Mouse (Mus musculus) MEL (cell line): Measurements from ENCODE around the gene Frat1. TPM values are rescaled to one million over a fixed set of nuclear protein-coding genes. Genes with fewer than 3 reads are reported as not detected.

Experiments
- DNase-seq: peaks from one replicate; pipeline ENCODE4 v3.0.0; 2011; ENCODE audit warnings: low read depth, low spot score
- H3K27ac ChIP-seq: 2 replicates; pipeline ENCODE4 v1.5.1; 2012; ENCODE audit warnings: low read depth, mild to moderate bottlenecking, control low read depth, low read length, moderate library complexity; ENCODE audit not compliant: control insufficient read depth
- H3K27me3 ChIP-seq, 2 experiments: fragments of 150-350 bp in 1 of 2; sonication (generic) in 1 of 2; 2 replicates each; pipeline ENCODE4 v1.6.1; 2012; ENCODE audit warnings: low read length in 2 of 2, mild to moderate bottlenecking in 2 of 2, improper control_type of control experiment in 1 of 2, moderate library complexity in 1 of 2; ENCODE audit not compliant: insufficient read depth in 2 of 2, control insufficient read depth in 1 of 2
- H3K36me3 ChIP-seq, 2 experiments: 2 replicates each; pipeline ENCODE4 v1.6.1; 2012 to 2014; ENCODE audit warnings: low read length in 2 of 2, improper control_type of control experiment in 1 of 2, inconsistent platforms in 1 of 2, mild to moderate bottlenecking in 1 of 2; ENCODE audit not compliant: insufficient read depth in 2 of 2, control insufficient read depth in 1 of 2
- H3K4me1 ChIP-seq, 2 experiments: fragments of 150-350 bp in 1 of 2; sonication (generic) in 1 of 2; 2 replicates each; pipeline ENCODE4 v1.6.1; 2012; ENCODE audit warnings: low read length in 2 of 2, improper control_type of control experiment in 1 of 2, mild to moderate bottlenecking in 1 of 2; ENCODE audit not compliant: insufficient read depth in 2 of 2, control insufficient read depth in 1 of 2
- H3K4me3 ChIP-seq, 2 experiments: fragments of 150-350 bp in 1 of 2; sonication (generic) in 1 of 2; 2 replicates each; pipeline ENCODE4 v1.5.1; 2012; ENCODE audit warnings: low read depth in 2 of 2, low read length in 2 of 2, mild to moderate bottlenecking in 2 of 2, moderate library complexity in 2 of 2, control low read depth in 1 of 2, improper control_type of control experiment in 1 of 2; ENCODE audit not compliant: control insufficient read depth in 1 of 2, insufficient read depth in 1 of 2
- H3K79me2 ChIP-seq: 2 replicates; pipeline ENCODE4 v1.6.1; 2012; ENCODE audit warnings: mild to moderate bottlenecking, low read length, moderate library complexity; ENCODE audit not compliant: control insufficient read depth, poor library complexity, insufficient read depth
- H3K9ac ChIP-seq: 2 replicates; pipeline ENCODE4 v1.6.1; 2012; ENCODE audit warnings: low read depth, mild to moderate bottlenecking, control low read depth, low read length, moderate library complexity; ENCODE audit not compliant: control insufficient read depth, poor library complexity, severe bottlenecking
- H3K9me3 ChIP-seq: fragments of 150-350 bp; sonication (generic); replicated peaks from 2 replicates; pipeline ENCODE4 v1.6.1; 2012; ENCODE audit warnings: mild to moderate bottlenecking, low read length, improper control_type of control experiment, moderate library complexity; ENCODE audit not compliant: insufficient read depth
- BHLHE40 ChIP-seq: IDR thresholded peaks from 2 replicates; pipeline ENCODE4 v1.6.1; 2012; ENCODE audit warnings: low read depth, mild to moderate bottlenecking, inconsistent platforms, low read length, improper control_type of control experiment, borderline replicate concordance
- CHD1 ChIP-seq: IDR thresholded peaks from 2 replicates; pipeline ENCODE4 v1.6.1; 2012; ENCODE audit warnings: low read depth, mild to moderate bottlenecking, inconsistent platforms, low read length, improper control_type of control experiment
- CHD2 ChIP-seq: IDR thresholded peaks from 2 replicates; pipeline ENCODE4 v1.6.1; 2011; ENCODE audit warnings: low read length, improper control_type of control experiment
- CTCF ChIP-seq, 3 experiments: IDR thresholded peaks in 2 of 3; conservative IDR thresholded peaks in 1 of 3; 2 replicates each; pipeline ENCODE4 v1.5.1; 2011 to 2012; ENCODE audit warnings: low read length in 3 of 3, low read depth in 2 of 3, mild to moderate bottlenecking in 2 of 3, improper control_type of control experiment in 1 of 3, inconsistent platforms in 1 of 3, mixed read lengths in 1 of 3, moderate library complexity in 1 of 3; ENCODE audit not compliant: control insufficient read depth in 1 of 3, insufficient read depth in 1 of 3, poor library complexity in 1 of 3, severe bottlenecking in 1 of 3
- E2F4 ChIP-seq: IDR thresholded peaks from 2 replicates; pipeline ENCODE4 v1.6.1; 2011; ENCODE audit warnings: low read depth, low read length, improper control_type of control experiment, borderline replicate concordance
- EP300 ChIP-seq, 2 experiments: IDR thresholded peaks; 2 replicates each; pipeline ENCODE4 v1.6.1; 2011; ENCODE audit warnings: improper control_type of control experiment in 2 of 2, low read length in 2 of 2, low read depth in 1 of 2, mild to moderate bottlenecking in 1 of 2
- ETS1 ChIP-seq: IDR thresholded peaks from 2 replicates; pipeline ENCODE4 v1.6.1; 2012; ENCODE audit warnings: low read depth, mild to moderate bottlenecking, inconsistent platforms, low read length, improper control_type of control experiment, moderate library complexity
- GATA1 ChIP-seq: IDR thresholded peaks from 2 replicates; pipeline ENCODE4 v1.6.1; 2011; ENCODE audit warnings: low read depth, low read length, improper control_type of control experiment
- HCFC1 ChIP-seq: IDR thresholded peaks from 2 replicates; pipeline ENCODE4 v1.6.1; 2012; ENCODE audit warnings: low read depth, mild to moderate bottlenecking, inconsistent platforms, low read length, improper control_type of control experiment, moderate library complexity
- JUND ChIP-seq: IDR thresholded peaks from 2 replicates; pipeline ENCODE4 v1.6.1; 2011; ENCODE audit warnings: low read depth, mild to moderate bottlenecking, improper control_type of control experiment, low read length
- KAT2A ChIP-seq: conservative IDR thresholded peaks from 2 replicates; pipeline ENCODE4 v1.6.1; 2012; ENCODE audit warnings: low read depth, low read length, improper control_type of control experiment, inconsistent platforms
- MAFK ChIP-seq: IDR thresholded peaks from 2 replicates; pipeline ENCODE4 v1.6.1; 2011; ENCODE audit warnings: low read depth, mild to moderate bottlenecking, low read length, improper control_type of control experiment, borderline replicate concordance
- MAX ChIP-seq: IDR thresholded peaks from 2 replicates; pipeline ENCODE4 v1.6.1; 2011; ENCODE audit warnings: low read length, improper control_type of control experiment
- MAZ ChIP-seq: IDR thresholded peaks from 2 replicates; pipeline ENCODE4 v1.6.1; 2012; ENCODE audit warnings: low read depth, mild to moderate bottlenecking, inconsistent platforms, low read length, improper control_type of control experiment
- MXI1 ChIP-seq: IDR thresholded peaks from 2 replicates; pipeline ENCODE4 v1.6.1; 2011; ENCODE audit warnings: mild to moderate bottlenecking, low read depth, low read length, improper control_type of control experiment
- MYB ChIP-seq: IDR thresholded peaks from 2 replicates; pipeline ENCODE4 v1.6.1; 2011; ENCODE audit warnings: mild to moderate bottlenecking, low read depth, low read length, improper control_type of control experiment
- MYC ChIP-seq: IDR thresholded peaks from 2 replicates; pipeline ENCODE4 v1.6.1; 2011; ENCODE audit warnings: low read depth, mild to moderate bottlenecking, low read length, improper control_type of control experiment, moderate library complexity
- NELFE ChIP-seq: IDR thresholded peaks from 2 replicates; pipeline ENCODE4 v1.6.1; 2011; ENCODE audit warnings: low read depth, low read length, improper control_type of control experiment
- NRF1 ChIP-seq: IDR thresholded peaks from 2 replicates; pipeline ENCODE4 v1.6.1; 2014; ENCODE audit warnings: low read depth, mild to moderate bottlenecking, inconsistent platforms, low read length, improper control_type of control experiment, moderate library complexity; ENCODE audit not compliant: poor library complexity, insufficient read depth, severe bottlenecking
- POLR2A ChIP-seq, 2 experiments: IDR thresholded peaks; 2 replicates each; pipeline ENCODE4 v1.6.1; 2011 to 2012; ENCODE audit warnings: low read length in 2 of 2, mild to moderate bottlenecking in 2 of 2, control low read depth in 1 of 2, improper control_type of control experiment in 1 of 2, low read depth in 1 of 2, moderate library complexity in 1 of 2; ENCODE audit not compliant: control insufficient read depth in 1 of 2, insufficient read depth in 1 of 2, poor library complexity in 1 of 2
- POLR2AphosphoS2 ChIP-seq: IDR thresholded peaks from 2 replicates; pipeline ENCODE4 v1.6.1; 2011; ENCODE audit warnings: low read length, improper control_type of control experiment
- POLR2AphosphoS5 ChIP-seq: IDR thresholded peaks from 2 replicates; pipeline ENCODE4 v1.6.1; 2012; ENCODE audit warnings: low read depth, borderline replicate concordance, mild to moderate bottlenecking, inconsistent platforms, low read length, moderate library complexity, mixed read lengths
- RCOR1 ChIP-seq: IDR thresholded peaks from 2 replicates; pipeline ENCODE4 v1.6.1; 2012; ENCODE audit warnings: low read depth, mild to moderate bottlenecking, inconsistent platforms, low read length, improper control_type of control experiment
- SIN3A ChIP-seq: IDR thresholded peaks from 2 replicates; pipeline ENCODE4 v1.6.1; 2012; ENCODE audit warnings: low read length, improper control_type of control experiment, inconsistent platforms
- TAL1 ChIP-seq: IDR thresholded peaks from 2 replicates; pipeline ENCODE4 v1.6.1; 2012; ENCODE audit warnings: mild to moderate bottlenecking, inconsistent platforms, low read length, moderate library complexity, mixed read lengths
- TBP ChIP-seq: IDR thresholded peaks from 2 replicates; pipeline ENCODE4 v1.8.0; 2011; ENCODE audit warnings: low read depth, low read length, improper control_type of control experiment
- TCF12 ChIP-seq: IDR thresholded peaks from 2 replicates; pipeline ENCODE4 v1.6.1; 2014; ENCODE audit warnings: low read depth, mild to moderate bottlenecking, inconsistent platforms, low read length, improper control_type of control experiment, moderate library complexity
- UBTF ChIP-seq: IDR thresholded peaks from 2 replicates; pipeline ENCODE4 v1.6.1; 2012; ENCODE audit warnings: low read depth, mild to moderate bottlenecking, inconsistent platforms, low read length, improper control_type of control experiment, moderate library complexity, borderline replicate concordance; ENCODE audit not compliant: insufficient read depth
- USF1 ChIP-seq: IDR thresholded peaks from 2 replicates; pipeline ENCODE4 v1.6.1; 2014; ENCODE audit warnings: low read depth, mild to moderate bottlenecking, inconsistent platforms, low read length, improper control_type of control experiment, moderate library complexity
- USF2 ChIP-seq, 2 experiments: IDR thresholded peaks; 2 replicates each; pipeline ENCODE4 v1.6.1; 2011 to 2012; ENCODE audit warnings: improper control_type of control experiment in 2 of 2, low read length in 2 of 2, borderline replicate concordance in 1 of 2, inconsistent platforms in 1 of 2, low read depth in 1 of 2, mild to moderate bottlenecking in 1 of 2; ENCODE audit not compliant: insufficient read depth in 1 of 2
- ZC3H11A ChIP-seq: IDR thresholded peaks from 2 replicates; pipeline ENCODE4 v1.6.1; 2012; ENCODE audit warnings: low read depth, mild to moderate bottlenecking, inconsistent platforms, low read length, improper control_type of control experiment
- ZKSCAN1 ChIP-seq: IDR thresholded peaks from 2 replicates; pipeline ENCODE4 v1.6.1; 2012; ENCODE audit warnings: low read depth, mild to moderate bottlenecking, inconsistent platforms, low read length, improper control_type of control experiment, moderate library complexity
- ZMIZ1 ChIP-seq: IDR thresholded peaks from 2 replicates; pipeline ENCODE4 v1.6.1; 2012; ENCODE audit warnings: low read depth, mild to moderate bottlenecking, inconsistent platforms, low read length, improper control_type of control experiment, moderate library complexity
- ZNF384 ChIP-seq: IDR thresholded peaks from 2 replicates; pipeline ENCODE4 v1.6.1; 2012; ENCODE audit warnings: low read depth, mild to moderate bottlenecking, inconsistent platforms, low read length, improper control_type of control experiment
- polyA plus RNA-seq, 2 experiments: library from polyadenylated mRNA; stranded (reverse) in 1 of 2; unstranded in 1 of 2; fragments of >175 nt in 1 of 2; fragments of >200 nt in 1 of 2; gene quantifications; 2 replicates each; pipeline versions ENCODE4 v1.2.1 to v1.2.4; 2012; ENCODE audit warnings: low replicate concordance in 2 of 2, low read depth in 1 of 2; ENCODE audit not compliant: insufficient read length in 2 of 2, insufficient read depth in 1 of 2, missing spikeins in 1 of 2
- total RNA-seq: library from RNA; depleted of rRNA; stranded (reverse); fragments of 300-350 nt; gene quantifications from 2 replicates; pipeline ENCODE4 v1.2.3, GENCODE M21; 2012

Frat1 gene
- total and polyA plus RNA-seq, 3 experiments, result 31.5 to 36.0 TPM; not detected in 1

DNA sequence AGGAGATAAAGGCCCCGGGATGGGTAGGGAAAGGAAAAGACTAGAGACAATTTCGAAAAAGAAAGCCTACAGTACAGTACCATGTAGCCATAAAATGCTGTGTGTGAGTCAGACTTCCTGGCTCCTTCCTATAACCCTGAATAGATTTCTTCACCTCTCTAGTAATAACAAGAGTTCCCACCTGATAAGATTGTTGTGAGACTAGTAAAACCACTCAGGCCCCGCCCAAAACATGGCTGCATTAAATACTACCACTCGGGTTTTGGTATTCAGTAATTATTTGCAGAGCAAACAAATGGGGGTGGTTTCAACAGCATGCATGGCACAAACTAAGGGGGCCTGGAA is 8.1 kb downstream of the Frat1 start (continued):
- TF ChIP-seq CHD1, result no peak
- no peak for TF ChIP-seq JUND
- TF ChIP-seq MYC, result no peak; the same call in 1 of the 2 replicates
- no peak for TF ChIP-seq MXI1
- no peak for TF ChIP-seq ZC3H11A
- no peak for TF ChIP-seq UBTF
- 0 out of 2 replicates have a peak, but pooled peaks have one; percentile 17 for TF ChIP-seq POLR2AphosphoS2
- TF ChIP-seq NELFE, result peak; percentile 56

DNA sequence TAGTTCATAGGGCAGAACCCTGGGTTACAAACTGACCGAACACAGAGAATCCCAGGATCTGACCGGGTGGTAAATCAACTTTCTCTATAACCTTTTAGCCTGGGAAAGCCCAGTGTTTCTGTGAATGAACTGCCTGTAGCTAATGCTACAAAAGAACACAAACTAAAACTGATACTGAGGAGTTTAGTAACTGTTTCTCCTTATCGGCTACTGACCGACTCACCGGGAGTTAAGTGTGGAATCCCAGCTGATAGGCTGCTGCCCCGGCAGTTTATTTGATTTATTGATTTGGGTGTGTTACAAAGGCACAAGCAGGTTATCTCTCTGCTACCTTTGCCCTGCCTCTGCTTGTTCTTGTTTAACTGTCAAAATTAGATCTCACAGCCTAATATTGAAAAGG is 9.0 kb downstream of the Frat1 start:
- Histone ChIP-seq H3K27ac (peak overlapping the region; percentile 94), H3K79me2 (0 out of 2 replicates have a peak, but pooled peaks cover 3% of the 10 kb centered on the region), H3K4me3 (peak overlapping the region; percentile 39 to 47), H3K9ac (peak overlapping the region; percentile 57), H3K36me3 (peaks cover 0 to 58% of the 10 kb centered on the region in 2 experiments; a peak in 2 of 4 replicates), H3K9me3 (no peaks in the 10 kb centered on the region), H3K4me1 (peaks cover 37 to 58% of the 10 kb centered on the region in 2 experiments), H3K27me3 (no peaks in the 10 kb centered on the region)
- DNase-seq, result peak; percentile 86
- TF ChIP-seq MXI1 (peak; percentile 52; the same call in 1 of the 2 replicates), ETS1 (peak; percentile 99), USF1 (no peak), EP300 (IDR thresholded peaks at IDR 0.05; ENCODE audit: low read depth in 1 of 2, low read length in 2 of 2) (peak; percentile 97 to 98), KAT2A (no peak), JUND (no peak), MAFK (peak; percentile 73; the same call in 1 of the 2 replicates), NRF1 (no peak), TAL1 (peak; percentile 69), CTCF (IDR thresholded peaks at IDR 0.05 in 2 of 3, conservative IDR thresholded peaks at IDR 0.05 in 1 of 3; ENCODE audit: control insufficient read depth in 1 of 3, insufficient read depth in 1 of 3, low read depth in 2 of 3, low read length in 3 of 3, poor library complexity in 1 of 3, severe bottlenecking in 1 of 3) (no peak), GATA1 (peak; percentile 98), MAX (no peak), POLR2AphosphoS2 (0 out of 2 replicates have a peak, but pooled peaks have one; percentile 70), E2F4 (no peak), UBTF (no peak), POLR2A (IDR thresholded peaks at IDR 0.05; ENCODE audit: control insufficient read depth in 1 of 2, insufficient read depth in 1 of 2, low read depth in 1 of 2, low read length in 2 of 2, poor library complexity in 1 of 2) (peak in 1 of 2 experiments; percentile 52; a peak in 1 of 4 replicates), CHD2 (no peak), TBP (peak; percentile 91), ZMIZ1 (no peak; the same call in 1 of the 2 replicates), NELFE (peak; percentile 54), ZKSCAN1 (no peak), SIN3A (peak; percentile 94), MYB (peak; percentile 99), TCF12 (peak; percentile 95), RCOR1 (peak; percentile 96), MAZ (no peak), BHLHE40 (peak; percentile 77), USF2 (IDR thresholded peaks at IDR 0.05; ENCODE audit: borderline replicate concordance in 1 of 2, insufficient read depth in 1 of 2, low read depth in 1 of 2, low read length in 2 of 2) (no peak), MYC (no peak; the same call in 1 of the 2 replicates), POLR2AphosphoS5 (peak; percentile 26; the same call in 1 of the 2 replicates), ZNF384 (no peak), HCFC1 (peak; percentile 23; the same call in 1 of the 2 replicates), CHD1 (no peak; the same call in 1 of the 2 replicates)
